Mouse (Mus musculus) R1 (cell line): ENCODE results near the gene Baiap2l1.

Experiments used
- DNase-seq: peaks from one replicate; pipeline ENCODE4 v3.0.0-alpha.2; 2018; ENCODE audit warnings: low read depth, low spot score

Baiap2l1 gene

GRCm38 (mm10) chr5:144258131-144258611 is 99.7 kb downstream of the Baiap2l1 start:
- no peak for DNase-seq

- DNase-seq = no peak
Observed at GRCm38 (mm10) chr5:144257451-144258110, 100.3 kb downstream of the Baiap2l1 start.

GRCm38 (mm10) chr5:144256888-144257287 is 101.0 kb downstream of the Baiap2l1 start:
- DNase-seq = no peak

- DNase-seq = no peak
Observed at GRCm38 (mm10) chr5:144256541-144256870, 101.4 kb downstream of the Baiap2l1 start.

GRCm38 (mm10) chr5:144255632-144256540 is 102.0 kb downstream of the Baiap2l1 start:
- peak; percentile 73 for DNase-seq

- DNase-seq = peak; percentile 93
Observed at GRCm38 (mm10) chr5:144254811-144255631, 102.9 kb downstream of the Baiap2l1 start.

GRCm38 (mm10) chr5:144254122-144254810 is 103.6 kb downstream of the Baiap2l1 start:
- no peak for DNase-seq

- no peak for DNase-seq
Observed at GRCm38 (mm10) chr5:144253212-144253611, 104.7 kb downstream of the Baiap2l1 start.

GRCm38 (mm10) chr5:144251876-144252577 is 105.9 kb downstream of the Baiap2l1 start:
- no peak for DNase-seq

- peak; percentile 47 for DNase-seq
Observed at GRCm38 (mm10) chr5:144249871-144250270, 108.0 kb downstream of the Baiap2l1 start.

- no peak for DNase-seq
Observed at GRCm38 (mm10) chr5:144247906-144248585, 109.9 kb downstream of the Baiap2l1 start.

GRCm38 (mm10) chr5:144247307-144247706 is 110.6 kb downstream of the Baiap2l1 start:
- no peak for DNase-seq

- DNase-seq = no peak
Observed at GRCm38 (mm10) chr5:144246669-144247068, 111.2 kb downstream of the Baiap2l1 start.

GRCm38 (mm10) chr5:144245592-144245991 is 112.3 kb downstream of the Baiap2l1 start:
- no peak for DNase-seq

- DNase-seq = no peak
Observed at GRCm38 (mm10) chr5:144243901-144244487, 113.9 kb downstream of the Baiap2l1 start, which contains the start of gene Bri3. Gene Bri3 (plus strand): TSS chr5:144244437.

- DNase-seq = no peak
Observed at GRCm38 (mm10) chr5:144238969-144239368, 118.9 kb downstream of the Baiap2l1 start.

GRCm38 (mm10) chr5:144234714-144235113 is 123.2 kb downstream of the Baiap2l1 start:
- DNase-seq = no peak

GRCm38 (mm10) chr5:144234222-144234621 is 123.7 kb downstream of the Baiap2l1 start:
- no peak for DNase-seq

GRCm38 (mm10) chr5:144232531-144232930 is 125.4 kb downstream of the Baiap2l1 start:
- no peak for DNase-seq

GRCm38 (mm10) chr5:144231410-144231809 is 126.5 kb downstream of the Baiap2l1 start:
- DNase-seq = peak; percentile 45
